Mouse (Mus musculus): ENCODE results near the gene Efs.
A peak's percentile ranks its signal among the peaks of the same experiment; 100 is the strongest.

The Efs gene

GRCm38 (mm10) chr14:54874165-54874564, 51.8 kb downstream of the Efs start:
- DNase-seq (ENCODE audit: low read depth) = no peak

- no peak for DNase-seq (ENCODE audit: low read depth)
Measured at GRCm38 (mm10) chr14:54870861-54871260, 55.1 kb downstream of the Efs start, which contains the start of gene Homez. Homez (minus strand) TSS chr14:54870961.

GRCm38 (mm10) chr14:54868026-54868425, 57.9 kb downstream of the Efs start:
- no peak for DNase-seq (ENCODE audit: low read depth)

GRCm38 (mm10) chr14:54866936-54867335, 59.0 kb downstream of the Efs start:
- DNase-seq (ENCODE audit: low read depth) = peak; percentile 75

All from induced T-regulatory cell, adult 2 months (primary cell).